Mouse (Mus musculus): ENCODE data around the gene Numbl.
A peak's percentile ranks its signal among the peaks of the same experiment; 100 is the strongest.

Gene Numbl

DNA sequence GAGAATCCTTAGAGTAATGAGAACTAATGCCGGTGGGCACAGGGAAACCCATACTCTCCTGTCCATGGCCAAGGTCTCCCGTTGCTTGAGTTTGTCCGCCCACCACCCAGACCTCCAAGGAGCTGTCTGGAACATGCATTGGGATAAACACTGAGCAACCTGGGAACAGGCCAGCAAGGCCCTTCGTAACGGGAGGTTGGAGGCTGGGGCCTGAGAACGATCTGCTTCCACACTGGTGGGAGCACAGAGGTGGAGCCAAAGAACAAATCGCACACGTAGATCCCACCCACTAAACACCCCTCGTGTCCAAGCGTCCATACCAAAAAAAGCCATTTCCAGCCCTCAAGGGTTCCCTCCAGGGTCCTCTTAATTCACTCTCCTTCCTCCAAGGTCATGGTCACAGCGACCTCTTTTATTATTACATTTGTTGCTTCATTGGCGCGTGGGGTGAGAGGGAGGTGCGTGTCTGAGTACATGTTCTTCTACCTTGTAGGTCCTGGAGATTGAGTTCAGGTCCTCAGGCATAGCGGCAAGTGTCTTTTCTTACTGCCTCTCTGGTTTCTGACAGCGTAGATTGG is 39.9 kb downstream of the Numbl start:
- DNase-seq: peak in 1 of 2 experiments; percentile 22

DNA sequence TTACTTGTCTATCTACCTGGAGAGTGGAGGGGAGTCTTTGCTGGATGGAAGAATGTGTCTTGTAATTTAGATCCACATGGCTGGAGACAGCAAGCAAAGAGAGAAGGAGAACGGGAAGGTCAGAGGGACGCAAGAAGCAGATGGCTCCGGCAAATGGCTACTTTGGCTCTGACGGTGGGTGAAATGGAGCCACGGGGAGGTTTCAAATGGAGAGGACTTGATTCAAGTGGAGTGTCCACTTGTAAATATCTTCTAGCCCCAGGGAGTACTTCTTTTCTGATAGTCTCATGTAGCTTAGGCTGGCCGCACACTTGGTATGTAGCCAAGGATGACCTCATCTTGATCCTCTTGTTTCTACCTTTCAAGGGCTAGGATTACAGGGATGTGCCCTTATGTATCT is 40.6 kb downstream of the Numbl start:
- DNase-seq: peak; percentile 43 to 56

DNA sequence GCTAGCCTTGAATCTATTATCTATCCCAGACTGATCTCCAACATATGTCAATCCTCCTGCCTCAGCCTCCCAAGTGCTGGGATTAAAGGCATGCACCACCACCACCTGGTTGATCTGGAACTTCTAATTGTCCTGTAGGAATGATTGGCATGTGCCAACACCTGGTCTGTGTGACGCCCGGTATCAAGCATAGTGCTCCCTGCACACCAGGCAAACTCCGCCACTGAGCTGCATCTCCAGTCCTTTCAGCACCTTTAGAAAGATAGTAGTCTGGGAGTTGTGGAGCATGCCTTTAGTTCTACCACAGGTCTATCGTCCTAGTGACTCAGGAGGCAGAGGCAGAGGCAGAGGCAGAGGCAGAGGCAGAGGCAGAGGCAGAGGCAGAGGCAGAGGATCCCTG is 42.1 kb downstream of the Numbl start:
- no peak for DNase-seq

DNA sequence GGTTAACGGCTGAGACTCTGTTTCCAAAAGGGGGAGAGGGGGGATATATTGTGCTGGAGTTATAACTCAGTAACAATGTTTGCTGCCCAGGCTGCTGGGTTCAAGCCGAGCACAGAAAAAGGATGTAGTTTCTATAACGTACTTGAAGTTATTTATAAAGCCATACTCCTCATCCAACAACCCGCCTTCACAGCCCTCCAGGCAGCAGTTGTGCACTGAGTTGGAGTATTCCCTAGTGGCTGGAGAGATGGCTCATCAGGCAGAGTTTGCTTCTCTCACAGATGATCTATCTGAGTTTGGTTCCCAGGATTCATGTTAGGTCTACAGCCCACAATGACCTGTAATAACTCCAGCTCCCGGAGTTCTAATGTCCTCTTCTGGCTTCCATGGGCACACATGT is 42.6 kb downstream of the Numbl start:
- no peak for DNase-seq

DNA sequence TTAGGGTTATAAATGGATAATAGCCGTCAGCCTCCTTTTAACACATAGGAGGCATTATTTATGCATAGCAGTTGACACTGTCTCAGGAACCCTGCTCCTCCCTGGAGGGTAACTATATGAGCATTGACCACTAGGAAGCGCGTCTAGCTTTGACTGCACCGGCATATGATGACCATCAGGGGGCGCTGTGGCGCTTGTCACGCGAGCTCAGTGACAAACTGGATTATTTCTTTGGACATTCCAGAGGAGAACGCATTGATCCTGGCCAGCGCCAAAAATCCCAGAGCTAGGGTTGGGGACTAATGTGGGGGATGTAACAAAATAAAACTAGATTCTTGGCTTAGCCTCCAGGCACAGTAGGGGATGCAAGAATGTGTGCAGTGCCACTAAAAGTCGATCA is 43.9 kb downstream of the Numbl start:
- peak; percentile 63 to 85 for DNase-seq

DNA sequence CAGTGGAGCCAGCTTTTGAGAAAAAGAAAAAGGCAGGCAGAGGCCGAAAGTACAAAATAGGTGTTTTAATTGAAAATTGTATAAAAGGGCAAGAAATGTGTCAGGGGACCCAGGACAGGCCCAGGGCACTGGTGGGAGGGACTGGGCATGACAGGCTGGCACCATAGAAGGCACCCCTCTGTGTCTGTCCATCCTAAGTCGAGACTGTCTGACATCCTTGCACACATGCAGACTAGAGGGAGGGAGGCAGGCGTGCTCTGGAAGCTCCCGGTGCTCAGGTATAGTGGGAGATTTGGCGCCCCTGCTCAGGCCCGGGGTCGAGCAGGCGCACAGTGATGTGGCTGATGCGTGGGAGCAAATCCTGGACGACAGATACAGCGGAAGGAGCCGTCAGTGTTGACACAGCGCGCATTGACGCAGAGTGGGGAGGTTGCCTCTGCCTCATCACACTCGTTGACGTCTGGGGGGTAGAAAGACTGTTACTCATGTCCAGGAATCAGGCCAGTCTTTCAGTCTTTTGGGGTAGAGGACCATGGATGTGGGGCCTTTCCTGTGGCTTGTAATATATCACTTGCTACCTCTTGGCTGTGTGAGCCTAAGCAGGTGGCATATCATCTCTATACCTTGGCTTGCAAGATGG is 47.0 kb downstream of the Numbl start:
- DNase-seq: no peak

DNA sequence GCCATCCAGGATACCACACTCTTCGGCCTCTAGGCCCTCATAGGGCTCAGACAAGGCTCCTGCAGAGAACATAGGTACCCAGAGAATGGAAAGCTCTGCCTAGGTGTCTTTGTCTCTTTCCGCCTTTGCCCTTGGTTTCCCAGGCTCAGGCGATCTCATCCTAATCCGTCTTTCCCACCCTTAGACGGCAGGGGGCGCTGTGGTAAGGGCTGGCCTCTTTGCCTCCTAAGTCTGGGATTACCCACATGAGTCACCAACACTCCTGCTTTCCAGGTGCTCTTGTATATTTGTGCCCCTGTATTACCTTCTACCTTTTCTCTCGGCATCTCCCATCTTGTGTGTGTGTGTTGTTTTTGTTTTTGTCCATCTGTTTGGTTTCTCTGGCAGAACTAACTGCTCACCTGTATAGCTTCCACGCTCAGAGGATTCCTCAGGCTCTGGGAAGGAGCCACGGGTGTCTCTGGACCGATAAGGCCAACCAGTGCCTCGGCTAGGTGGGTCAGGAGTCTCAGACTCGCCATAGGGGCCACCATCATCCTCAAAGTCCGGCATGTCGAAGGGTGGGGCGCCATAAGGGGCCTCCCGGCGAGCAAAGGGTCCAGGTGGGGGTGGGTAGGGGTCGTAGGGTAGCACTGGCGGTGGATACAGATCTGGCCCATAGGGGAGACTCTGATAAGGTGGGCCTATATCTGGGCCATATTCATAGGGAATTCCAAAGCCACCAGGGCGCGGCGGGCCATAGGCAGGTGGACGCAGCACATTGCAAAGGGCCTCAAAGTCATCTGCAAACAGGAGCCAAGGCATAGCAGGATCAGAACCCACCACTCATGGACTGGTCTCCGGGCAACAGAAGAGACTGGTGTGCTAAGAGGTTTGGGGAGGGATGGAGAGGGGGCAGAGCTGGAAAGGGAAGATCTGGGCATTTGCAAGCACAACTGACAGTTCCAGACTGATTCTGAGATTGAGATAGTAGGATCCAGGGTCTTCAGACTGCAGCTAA is 48.2 kb downstream of the Numbl start:
- DNase-seq: peak in 1 of 2 experiments; percentile 39

DNA sequence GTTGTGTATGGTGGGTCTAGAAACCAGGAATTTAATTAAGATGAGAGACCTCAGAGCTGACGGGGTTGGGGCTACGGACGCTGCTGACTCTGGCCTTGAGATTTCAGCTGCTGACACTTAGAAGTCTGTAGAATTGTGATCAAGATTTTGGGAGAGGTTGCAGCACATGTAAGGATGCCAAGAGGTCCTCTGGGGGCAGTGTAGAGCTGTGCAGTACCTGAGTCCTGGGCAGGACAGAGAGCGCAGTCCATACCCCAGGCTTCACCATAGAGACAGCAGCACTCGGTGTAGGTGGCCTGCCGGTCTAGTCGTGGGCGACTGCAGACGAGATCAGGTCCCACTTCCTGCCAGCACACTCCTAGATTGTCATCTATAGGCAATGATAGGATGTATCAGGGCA is 49.3 kb downstream of the Numbl start:
- DNase-seq: no peak

DNA sequence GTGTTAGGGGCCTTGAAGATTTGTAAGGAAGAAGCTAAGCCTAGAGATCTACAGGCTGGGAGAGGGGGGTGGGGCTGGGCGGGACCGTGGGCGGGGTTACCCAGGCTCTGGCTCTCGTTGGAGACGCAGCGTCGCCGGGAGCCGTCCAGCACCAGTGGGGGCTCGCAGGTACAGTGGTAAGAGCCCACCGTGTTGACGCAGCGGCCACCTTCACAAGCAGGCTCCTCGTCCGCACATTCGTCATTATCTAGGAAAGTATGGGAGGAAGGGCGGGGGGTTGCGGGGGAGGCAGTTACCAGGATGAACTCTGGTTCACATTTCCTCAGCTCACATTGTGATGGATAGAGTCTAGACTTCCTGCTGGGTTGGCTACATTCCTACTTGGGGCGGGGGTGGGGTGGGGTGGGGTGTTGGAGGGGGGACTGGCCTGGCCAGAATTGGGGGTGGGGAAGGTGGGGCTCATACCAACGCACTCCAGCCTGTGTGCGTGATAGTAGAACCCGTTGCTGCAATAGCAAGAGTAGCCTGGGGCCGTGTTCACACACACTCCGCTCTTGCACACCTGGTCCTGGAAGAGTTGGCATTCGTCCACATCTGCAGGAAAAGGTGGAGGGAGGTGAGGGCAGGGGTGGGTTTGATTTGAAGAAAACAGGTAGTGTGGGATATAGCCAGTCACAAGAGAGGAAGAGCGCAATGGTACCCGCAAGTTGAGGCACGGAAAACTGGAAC is 50.8 kb downstream of the Numbl start:
- no peak for DNase-seq

DNA sequence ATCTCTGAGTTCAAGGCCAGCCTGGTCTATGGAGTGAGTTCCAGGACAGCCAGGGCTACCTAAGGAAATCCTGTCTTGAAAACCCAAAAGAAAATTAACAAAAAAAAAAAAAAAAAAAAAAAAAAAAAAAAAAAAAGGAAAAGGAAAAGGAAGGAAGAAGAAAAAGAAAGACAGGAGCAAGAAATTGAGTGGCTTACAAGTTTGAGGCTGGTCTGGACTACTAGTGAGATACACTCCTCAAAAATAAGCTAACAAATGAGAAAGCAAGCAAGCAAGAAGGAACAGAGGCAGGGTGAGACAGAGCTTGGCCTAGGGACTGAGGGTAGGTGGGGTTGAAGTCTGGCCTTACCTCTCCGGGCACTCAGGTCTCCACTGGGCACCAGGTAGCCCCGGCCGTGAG is 51.6 kb downstream of the Numbl start:
- DNase-seq: no peak

DNA sequence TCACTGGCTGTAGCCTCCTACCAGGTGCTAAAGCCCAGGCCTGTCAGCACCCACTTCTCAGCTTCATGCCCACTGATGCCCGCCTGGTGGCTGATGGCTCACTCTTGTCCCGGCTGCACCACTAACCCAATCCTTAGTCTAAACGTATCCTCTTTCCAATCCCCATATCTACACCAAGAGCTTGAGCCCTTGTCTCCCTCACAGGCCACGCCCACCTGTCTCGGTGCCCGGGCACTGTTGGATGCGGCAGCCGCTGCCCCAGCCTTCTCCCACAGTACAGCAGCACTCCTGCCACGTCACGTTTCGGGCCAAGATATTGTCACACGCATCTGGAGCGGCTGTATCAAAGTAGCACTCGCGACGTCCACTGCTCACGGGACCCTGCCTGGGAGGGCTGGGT is 52.1 kb downstream of the Numbl start:
- peak; percentile 57 to 61 for DNase-seq

DNA sequence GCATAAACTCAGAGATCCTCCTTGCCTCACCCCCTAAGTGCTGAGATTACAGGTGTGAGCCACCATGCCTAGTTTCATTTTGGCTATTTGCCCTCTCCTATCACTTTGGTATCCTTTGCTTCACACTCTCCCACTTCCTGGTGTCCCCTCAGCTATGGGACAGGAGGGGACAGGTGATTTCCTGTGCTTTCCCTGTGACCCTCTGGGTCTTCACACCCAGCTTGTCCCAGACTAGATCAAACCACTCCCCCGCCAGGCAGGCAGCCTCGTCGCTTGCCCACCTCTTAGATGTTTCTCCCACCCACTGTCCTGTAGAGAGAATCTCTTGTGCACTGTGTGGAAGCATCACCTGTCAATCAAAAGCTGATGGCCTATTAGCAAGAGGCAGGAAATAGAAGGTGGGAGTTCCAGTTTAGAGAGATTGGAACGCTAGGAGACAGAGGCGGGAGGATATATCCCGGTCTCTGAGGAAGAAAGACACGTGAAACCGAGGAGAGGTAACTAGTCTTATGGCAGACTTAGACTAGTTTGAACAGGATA is 52.8 kb downstream of the Numbl start:
- DNase-seq: no peak

DNA sequence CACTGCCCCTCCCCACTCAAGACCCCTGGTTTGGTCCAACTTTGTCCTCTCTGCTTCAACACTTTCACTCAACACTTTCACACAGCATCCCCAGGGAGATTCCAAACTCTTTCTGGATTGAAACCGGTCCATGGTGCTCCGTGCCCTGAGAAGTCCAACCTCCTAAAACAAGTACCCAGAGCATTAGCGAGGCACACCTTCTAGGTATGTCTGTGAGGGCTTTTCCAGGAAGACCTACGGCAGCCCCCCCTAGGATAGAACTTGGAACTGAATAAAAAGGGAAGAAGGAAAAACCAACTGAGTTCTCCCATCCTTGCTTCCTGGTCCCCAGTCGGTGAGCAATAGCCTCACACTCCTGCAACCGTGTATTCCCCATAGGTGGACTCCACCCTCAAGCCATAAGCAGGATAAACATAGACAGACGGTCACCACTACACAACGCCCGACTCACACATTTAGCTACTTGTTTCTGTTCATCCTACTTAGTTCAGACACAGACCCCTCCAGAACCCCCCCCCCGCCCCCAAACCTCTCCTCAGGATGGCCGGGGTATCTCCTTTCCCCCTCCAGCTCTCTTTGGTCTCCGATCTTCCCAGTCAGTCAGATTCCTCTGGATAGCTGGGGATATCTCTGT is 53.5 kb downstream of the Numbl start:
- no peak for DNase-seq

DNA sequence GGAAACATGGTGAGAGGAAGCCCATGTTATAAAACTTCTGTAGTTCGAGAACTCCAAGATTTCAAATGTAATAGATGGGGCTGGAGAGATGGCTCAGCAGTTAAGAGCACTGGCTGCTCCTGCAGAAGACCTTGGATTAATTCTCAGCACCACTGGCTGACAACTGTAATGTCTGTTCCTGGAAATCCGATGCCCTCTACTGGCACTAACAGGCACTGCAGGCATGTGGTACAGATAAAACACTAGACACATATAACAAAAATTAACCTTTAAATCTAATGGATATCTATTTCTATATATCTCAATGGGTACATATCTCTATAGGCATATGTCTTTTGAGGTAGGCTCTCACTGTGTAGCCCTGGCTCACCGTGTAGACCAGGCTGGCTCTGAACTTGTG is 56.2 kb downstream of the Numbl start:
- no peak for DNase-seq

DNA sequence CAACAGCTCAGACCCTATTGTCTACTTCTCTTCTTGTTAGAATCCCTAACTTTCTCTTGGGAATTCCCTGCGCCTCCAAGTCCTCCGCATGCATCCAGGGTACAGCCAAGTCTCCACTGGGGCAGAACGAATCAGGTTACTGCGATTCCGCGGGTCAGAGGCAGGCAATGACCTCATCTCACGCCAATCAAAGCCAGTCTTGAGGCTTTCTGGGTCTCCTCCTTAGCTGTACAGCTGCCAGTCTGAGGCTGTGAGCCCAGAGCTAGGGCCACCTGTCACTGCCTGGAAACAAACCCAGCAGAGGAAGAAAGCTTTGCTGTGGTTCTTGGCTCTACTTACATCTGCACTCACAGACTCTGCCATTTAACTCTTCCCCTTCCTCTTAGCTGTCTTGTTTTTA is 57.7 kb downstream of the Numbl start:
- DNase-seq: peak in 1 of 2 experiments; percentile 25

DNA sequence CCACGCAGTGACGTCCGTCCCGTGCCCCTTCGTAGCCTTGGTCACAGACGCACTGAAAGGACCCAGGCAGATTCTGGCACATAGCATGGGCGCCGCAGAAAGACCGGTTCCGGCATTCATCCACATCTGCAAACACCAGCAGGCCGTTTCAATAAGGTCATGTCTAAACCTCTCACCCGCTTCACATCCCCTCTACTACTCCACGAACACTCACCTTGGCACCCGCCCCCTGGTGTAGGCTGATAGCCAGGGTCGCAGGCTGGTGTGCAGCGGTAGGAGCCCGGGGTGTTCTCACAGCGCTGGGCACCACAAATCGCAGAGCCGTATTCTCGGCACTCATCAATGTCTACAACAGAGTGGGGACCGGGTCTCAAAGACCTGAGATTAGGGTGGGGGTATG is 61.2 kb downstream of the Numbl start:
- DNase-seq: no peak

DNA sequence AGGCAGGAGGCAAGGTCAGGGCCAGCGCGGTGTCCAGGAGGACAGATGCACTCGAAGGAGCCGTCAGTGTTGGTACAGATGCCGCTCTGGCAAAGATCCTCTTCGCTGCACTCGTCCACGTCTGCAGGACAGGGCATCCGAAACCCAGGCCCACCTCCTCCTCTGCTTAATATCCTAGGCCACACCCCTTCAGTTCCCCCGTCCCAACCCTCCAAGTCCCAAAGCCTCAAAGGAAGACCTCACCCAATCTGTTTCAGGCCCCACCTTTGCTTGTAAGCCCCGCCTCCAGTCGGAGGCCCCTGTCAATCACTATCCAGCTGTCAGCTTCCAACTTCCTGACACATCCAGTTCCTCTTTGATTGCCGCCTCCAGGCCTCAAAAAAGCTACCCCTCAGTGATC is 64.1 kb downstream of the Numbl start:
- no peak for DNase-seq

DNA sequence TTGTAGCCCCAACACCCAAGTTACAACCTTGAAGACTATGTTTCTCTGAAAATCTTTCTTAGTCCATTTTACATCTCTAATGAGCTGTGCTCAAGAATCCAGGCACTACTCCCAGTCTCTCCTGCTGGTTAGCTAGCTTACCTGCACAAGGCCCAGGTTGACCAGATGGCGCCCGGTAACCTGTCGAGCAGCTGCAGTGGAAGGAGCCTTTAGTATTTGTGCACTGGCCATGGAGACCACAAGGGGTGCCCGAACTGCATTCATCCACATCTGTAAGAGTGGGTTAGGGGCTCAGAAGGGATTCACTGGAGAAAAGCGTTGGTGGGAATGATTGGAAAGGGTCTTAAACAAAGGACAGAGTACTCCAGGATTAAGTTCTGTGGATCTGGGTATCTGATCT is 64.8 kb downstream of the Numbl start:
- no peak for DNase-seq

DNA sequence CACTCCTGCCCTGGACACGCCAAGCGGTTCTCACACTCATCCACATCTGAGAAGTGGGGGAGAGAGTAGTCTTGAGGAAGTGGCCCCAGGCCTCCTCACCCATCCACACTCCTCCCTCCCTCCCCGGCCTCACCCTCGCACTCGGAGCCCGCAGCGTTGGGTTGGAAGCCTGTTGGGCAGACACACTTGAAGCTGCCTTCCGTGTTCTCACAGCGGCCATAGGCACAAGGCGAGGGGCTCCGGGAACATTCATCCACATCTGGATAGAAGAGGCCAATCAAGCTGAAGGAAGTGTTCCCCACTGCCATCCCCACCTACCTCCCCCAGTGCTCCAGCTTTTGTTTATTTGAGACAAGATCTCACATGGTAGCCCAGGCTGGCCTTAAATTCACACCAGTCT is 65.9 kb downstream of the Numbl start:
- DNase-seq: no peak

DNA sequence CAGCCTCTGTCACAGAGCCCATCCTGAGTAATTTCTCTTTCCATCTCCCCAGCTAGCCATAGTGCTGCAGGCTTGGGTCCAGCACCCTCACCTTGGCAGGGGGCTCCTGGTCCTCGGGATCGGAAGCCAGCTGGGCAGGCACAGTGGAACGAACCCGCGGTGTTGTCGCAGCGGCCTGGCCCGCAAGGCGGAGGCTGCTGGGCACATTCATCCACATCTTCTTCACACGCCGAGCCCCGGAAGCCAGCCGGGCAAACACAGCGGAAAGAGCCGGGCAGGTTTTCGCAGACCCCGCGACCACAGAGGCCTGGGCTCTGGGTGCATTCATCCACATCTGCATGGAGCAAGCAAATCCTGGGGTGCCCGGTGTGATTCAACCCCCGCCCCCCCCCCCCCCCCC is 66.7 kb downstream of the Numbl start:
- no peak for DNase-seq

DNA sequence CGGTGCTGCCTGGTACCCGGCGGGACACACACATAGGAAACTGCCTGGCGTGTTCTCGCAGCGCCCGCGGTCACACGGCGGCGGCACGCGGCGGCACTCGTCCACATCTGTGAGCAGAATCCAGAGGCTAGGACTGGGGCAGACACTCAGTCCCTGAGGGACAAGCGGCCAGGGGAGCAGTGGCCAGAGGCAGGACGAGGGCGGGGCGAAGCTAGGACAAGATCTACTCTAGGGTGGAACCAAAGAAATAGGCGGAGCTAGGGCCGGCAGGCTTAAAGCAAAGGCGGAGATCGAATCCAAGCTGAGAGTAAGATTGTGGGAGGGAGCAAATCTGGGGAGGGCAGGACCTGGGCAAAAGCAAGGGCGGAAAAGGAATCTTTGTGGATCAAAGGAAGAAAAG is 67.5 kb downstream of the Numbl start:
- DNase-seq: peak; percentile 58 to 71

DNA sequence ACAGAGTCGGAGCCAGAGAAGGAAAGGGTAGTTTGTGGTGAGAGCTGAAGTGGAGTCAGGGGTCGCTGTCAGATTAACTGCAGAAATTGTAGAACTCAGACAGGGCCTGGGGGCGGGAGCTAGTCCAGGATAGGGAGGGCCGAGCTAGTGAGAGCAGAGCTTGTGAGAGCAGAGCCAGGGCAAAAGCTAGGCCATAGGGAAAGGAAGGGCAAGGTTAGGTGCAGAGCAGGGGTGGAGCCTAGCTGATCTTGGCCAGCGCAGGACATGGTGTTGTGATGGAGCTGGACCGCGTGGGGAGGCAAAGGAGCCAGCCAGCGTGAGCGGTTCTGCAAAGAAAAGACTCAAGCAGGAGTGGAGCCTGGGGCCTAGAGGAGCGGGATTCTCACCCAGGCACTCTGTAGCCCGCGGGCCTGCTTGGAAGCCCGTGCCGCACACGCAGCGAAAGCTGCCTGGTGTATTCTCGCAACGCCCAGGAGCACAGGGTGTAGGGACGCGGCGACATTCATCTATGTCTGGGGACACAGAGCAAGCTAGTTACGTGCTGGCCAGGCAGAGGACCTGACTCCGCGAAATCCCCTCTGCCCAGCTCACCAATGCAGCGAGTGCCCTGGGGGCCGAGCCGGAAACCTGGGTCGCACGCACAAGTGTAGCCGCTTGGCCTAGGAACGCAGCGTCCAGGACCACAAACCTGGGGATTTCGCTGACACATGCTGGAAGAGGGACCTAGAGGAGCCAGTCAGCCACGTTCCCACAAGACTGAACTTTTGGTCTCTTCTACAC is 68.1 kb downstream of the Numbl start:
- DNase-seq: peak; percentile 55 to 73
